Mouse (Mus musculus) cerebral cortex, adult 2 months (tissue): ENCODE measurements around the gene Lyz2.

ENCODE experiments used
- WGBS: fragments of 180-500 bp; shearing (Covaris S2); methylation state at CpG from one replicate; pipeline ENCODE4 v1.1.7; 2018; 5-methylcytosine and 5-hydroxymethylcytosine counted together

Lyz2 gene

DNA sequence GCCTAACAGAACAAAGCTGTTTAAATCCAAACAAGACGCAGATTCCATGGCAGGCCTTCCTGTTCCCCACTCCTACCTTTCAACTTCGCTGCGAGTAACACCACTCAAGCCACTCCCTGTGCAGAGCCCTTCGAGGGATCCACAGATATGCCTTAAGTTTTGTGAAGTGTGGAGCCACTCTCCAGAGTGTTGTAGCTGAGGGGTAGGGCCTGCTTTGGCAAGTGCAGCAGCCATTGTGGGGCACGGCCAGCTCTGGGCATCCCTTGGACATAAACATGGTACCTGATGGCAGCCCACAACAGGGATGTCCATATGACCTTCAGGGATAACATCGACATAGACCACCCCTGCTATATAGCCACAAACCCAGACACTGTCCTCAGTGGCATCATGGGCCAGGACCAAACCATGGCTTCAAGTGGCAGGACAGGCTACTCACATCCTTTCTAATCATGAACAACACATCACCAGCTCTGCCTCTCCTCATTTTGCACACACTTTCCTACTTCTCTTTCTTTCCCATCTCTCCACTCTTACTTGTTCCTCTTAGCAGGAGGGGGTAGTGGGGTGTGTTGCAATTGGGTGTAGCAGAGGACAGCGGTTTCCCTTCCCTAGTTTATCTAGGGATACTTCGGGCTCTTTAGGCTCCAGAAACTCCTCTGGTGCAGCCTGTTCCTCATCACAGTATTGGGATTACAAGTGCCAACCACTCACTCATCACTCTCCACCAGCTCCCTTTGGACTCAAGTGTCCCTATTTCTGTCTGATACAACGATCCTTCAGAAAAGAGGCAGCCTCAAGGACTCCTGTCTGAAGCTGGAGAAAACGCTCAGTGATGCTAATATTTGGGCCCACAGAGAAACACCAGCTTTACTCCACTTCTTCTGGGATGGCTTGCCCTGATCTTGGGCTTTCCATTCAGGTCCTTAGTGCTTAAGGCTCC lies 2.7 kb upstream of the Lyz2 start:
- WGBS: 91% methylated on average over 10 of the region's 10 CpGs

DNA sequence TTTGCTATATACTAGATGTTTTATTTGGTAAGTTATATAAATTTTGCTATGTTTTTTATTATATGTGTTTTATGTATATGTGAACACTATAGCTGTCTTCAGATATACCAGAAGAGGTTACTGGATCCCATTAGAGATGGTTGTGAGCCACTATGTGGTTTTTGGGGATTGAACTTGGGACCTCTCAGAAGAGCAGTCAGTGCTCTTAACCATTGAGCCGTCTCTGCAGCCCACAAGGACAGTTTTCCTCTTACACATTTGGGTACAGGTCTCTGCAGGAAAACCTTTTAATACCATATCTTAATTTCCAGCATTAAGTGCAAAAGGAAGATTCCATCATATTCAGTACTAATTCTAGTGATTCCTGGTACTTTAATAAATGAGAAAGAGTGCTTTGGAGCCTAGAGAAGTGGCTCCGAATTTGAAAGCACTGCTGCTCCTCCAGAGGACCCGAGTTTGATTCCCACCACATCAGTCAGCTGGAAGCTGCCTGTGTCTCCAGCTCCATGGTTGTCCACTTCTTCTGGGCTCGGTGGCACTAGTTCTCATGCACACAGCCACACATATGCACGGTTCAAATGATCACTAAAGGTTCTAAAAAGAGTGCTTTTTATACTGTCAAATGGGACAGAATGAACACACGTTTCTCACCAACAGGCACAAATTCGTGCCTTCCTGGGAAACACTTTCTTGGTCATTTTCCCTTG lies 1.9 kb upstream of the Lyz2 start:
- 85% methylated on average over 7 of the region's 7 CpGs for WGBS

DNA sequence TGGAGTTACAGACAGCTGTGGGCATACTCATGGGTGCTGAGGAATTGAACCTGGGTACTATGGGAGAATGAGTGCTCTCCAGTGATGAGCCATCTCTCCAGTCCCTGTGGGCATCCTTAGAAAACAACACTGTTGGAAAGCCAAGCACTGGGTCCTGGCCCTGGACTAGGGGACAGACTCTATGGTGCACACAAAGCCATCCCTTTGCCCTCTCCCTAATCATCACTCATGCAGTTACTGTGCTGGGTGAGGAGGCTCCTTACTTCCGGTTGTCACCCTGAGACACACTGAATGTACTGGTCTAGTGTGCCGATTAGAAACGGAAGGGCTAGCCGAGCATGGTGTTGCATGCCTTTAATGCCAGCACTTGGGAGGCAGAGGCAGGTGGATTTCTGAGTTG lies 1.1 kb upstream of the Lyz2 start:
- 91% methylated on average over 4 of the region's 4 CpGs for WGBS

DNA sequence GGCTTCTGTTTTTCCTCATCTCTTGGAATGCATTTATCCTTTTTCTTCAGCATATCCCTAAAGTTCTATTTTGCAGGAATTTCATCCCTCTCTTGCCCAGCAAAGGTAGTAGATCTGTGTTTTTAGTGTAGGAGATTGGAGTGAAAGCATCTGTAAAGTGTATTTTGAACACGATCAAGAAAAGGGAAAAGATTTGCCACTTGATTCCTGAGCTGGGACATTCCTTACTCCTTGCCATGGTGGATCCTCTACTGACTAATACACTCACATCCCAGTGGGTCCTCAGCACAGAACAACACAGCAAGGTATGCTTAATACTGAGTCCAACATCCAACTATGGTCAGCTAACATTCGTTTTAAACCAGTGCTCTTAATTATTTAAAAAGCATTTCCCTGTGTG lies 430 bp upstream of the Lyz2 start:
- WGBS: 82% methylated on average over 2 of the region's 2 CpGs

DNA sequence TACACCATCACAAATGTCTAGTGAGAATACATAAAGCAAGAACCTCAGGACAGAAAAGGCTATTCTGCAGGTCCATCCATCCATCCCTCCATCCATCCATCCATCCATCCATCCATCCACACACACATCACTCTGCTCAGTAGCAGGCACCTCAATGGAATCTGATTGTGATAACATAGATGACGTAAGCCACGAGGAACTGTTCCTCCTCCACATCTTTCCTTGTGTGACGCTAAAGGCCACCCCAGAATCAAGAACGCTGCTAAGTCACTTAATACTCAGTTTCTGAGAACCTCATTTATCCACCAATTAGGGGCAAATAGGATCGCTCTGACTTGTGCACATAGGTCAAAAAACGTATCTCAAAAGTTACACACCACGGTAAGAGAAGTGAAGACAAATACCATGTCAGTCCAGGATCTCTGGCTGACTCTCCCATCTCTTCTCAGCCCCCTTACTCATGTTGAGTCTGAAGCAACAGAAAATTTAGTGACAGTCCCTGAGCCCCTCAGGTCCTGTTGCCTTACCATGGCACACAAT lies 670 bp downstream of the Lyz2 start:
- WGBS: 88% methylated on average over 7 of the region's 7 CpGs

DNA sequence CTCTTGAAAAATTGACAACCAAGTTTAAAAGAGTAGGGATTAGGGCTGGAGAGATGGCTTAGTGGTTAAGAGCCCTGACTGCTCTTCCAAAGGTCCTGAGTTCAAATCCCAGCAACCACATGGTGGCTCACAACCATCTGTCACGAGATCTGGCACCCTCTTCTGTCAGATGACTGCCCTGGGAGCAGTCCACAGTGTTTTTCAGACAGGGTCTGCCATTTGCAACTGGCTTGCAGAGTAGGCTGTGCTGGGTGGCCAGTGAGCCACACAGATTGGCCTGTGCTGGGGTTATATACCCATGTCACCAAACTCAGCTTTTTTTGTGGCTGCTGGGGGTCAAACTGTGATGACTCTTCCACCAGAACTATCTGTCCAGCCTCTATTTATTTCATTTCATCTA lies 2.1 kb downstream of the Lyz2 start:
- 80% methylated on average over 1 of the region's 1 CpGs for WGBS

DNA sequence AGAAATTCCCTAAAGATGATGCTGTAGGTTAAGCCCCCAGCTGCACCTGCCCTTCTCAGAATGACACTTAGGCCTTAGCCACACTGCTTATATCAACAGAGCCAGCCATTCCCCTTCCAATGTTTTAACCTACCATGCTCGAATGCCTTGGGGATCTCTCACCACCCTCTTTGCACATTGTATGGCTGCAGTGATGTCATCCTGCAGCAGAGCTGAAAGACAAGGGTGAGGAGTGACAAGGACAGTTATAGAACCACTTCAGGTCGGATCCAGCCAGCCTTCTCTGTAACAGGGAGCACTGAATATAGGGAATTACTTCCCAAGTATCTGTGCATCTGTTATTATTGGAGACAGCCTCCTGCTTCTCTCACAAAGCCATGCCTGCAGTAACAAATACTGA lies 3.6 kb downstream of the Lyz2 start:
- WGBS: 37% methylated on average over 2 of the region's 2 CpGs

DNA sequence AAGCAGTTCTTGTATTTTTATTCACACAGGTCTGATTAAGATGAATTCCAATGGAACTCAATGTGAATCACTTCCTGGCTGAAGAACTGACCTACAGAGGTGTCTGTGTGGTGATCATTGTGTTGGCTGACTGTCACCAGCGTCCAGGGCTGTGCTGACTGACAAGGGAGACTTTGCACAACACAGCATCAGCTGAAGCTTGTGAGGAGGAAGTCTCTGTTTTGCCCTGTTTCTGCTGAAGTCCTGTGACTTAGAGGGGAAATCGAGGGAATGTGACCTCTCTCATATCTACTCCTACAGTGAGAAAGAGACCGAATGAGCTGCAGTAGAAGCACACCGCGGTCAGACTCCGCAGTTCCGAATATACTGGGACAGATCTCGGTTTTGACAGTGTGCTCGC lies 4.3 kb downstream of the Lyz2 start:
- 88% methylated on average over 9 of the region's 9 CpGs for WGBS

DNA sequence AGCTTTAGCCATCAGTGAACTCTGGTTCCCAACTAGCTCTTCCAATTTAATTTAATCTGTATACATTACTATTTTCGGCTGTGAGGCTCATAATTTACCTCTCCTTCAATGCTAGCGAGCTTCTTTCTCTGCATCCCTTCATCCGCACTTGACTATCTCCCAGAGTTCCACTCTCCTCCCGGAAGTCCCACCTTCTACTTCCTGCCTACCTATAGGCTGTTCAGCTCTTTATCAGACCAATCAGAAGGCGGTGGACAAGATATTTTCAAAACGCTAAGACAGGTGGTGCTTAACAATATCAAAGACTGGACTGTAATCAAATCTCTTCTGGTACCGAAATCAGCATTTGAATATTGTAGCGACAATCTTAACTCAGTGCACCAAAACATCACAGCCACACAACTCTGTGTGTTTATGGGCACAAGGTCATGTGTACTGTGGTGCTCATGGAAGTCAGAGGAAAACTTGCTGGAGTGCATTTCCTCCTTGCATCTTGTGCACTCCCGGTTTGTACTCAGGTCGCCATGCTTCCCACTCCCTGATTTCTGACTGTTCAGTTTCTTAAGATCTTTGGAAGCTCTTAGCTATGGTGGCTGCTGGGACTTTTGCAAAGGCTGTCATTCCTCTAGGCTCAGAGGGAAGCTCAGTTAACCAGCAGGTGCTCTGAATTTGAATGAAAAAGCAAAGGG lies 6.3 kb downstream of the Lyz2 start:
- 86% methylated on average over 10 of the region's 10 CpGs for WGBS

DNA sequence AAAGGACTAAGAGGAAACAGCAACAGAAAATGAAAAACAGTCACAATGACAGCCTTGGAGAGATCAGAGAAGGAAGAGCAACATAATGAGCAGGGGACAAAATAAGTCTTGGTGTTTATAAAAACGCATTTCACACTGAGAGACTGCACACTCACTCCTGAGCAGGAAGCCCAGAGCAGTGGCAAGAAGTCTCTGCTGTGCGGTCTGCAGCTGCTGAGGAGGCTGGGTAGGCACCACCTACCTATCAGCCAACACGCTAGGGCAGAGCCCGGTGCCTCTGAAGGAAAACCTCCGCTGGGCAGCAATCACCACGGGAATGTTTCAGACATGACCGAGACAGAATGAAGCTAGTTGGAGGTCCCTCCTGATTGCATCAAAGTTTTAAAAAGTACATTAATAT lies 7.5 kb downstream of the Lyz2 start:
- 79% methylated on average over 4 of the region's 7 CpGs for WGBS

DNA sequence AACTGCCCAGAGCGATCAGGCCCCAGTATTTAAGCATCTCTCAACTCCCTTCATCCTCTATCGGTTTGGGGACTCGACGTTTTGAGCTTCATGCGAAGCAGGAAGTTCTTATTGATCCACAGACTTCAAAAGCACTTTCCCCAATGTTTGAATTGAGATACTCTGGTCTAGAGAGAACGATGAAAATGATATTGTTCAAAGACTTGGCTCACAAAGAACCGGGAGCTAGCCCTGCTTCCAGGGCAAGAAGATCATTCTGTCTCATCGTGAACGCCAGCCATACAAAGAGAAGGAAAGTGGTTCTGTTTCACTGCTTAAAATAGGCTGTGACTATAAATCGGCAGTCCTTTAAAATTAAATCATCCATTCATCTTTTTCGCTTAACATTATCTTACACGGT lies 43.5 kb downstream of the Lyz2 start, which contains the start of gene 9530003J23Rik:
TSS of gene 9530003J23Rik (minus strand) at position 101 of the 400 bp plus-strand sequence.
- 89% methylated on average over 12 of the region's 12 CpGs for WGBS

DNA sequence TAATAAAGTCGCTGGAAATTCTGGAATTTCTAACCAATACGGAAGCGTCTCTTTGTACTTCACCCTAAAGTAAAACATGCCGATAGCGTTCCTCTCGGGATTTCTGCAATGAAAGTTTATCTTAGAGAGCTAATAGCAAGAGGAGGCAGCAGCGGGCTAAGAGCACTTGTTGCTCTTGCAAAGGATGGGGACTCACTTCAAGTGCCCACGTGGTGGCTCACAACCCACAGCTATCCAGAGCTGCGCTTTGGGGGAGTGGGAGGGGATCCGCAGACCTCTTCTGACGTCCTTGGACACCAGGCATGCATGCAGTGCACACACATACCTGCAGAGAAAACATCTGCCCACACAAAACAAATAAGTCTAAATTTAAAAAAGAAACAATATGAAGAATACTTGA lies 46.3 kb downstream of the Lyz2 start:
- 56% methylated on average over 11 of the region's 11 CpGs for WGBS

DNA sequence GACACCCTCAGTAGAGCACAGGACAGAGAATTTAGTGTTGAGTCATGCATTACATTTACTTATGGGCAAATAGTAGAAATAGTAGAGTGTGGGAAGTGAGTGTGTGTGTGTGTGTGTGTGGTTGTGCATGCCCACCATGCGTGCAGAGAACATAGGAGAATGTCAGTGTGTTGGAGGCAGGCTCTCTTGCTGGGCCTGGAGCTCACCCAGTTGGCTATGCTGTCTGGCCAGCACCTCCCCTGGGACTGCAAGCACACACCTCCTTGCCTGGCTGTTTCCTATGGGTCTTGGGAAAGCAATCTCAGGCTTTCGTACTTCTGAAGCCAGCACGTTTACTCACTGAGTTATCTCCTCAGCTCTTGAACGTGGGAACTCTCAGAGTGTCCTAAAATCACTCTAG lies 47.3 kb downstream of the Lyz2 start:
- WGBS: 67% methylated on average over 4 of the region's 4 CpGs

DNA sequence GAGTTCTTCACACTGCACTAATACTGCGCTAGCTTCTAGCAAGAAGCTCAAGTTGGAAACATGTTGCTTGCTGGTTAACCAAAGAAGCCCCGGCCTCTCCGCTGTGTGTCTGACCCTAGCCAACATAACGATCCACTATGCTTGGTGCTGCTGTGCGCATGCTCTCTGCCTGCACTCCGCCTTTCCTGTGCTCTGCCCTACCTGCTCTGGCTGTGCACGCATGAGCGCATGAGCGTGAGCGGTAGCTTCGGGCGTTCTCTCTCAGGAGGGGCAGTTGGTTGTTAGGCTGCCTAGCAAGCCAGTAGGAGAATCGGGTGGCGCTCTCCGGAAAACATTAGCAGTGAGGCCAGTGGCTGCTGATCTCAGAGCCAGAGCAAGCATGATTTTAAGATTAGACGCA lies 52.3 kb downstream of the Lyz2 start:
- 76% methylated on average over 16 of the region's 16 CpGs for WGBS
